Mouse (Mus musculus) frontal cortex, postnatal 10 days (tissue): ENCODE results near the gene Asz1.
A peak's percentile ranks its signal among the peaks of the same experiment; 100 is the strongest.

Experiments used
- DNase-seq, 2 experiments: peaks; one replicate each; pipeline ENCODE4 v3.0.0; 2022; ENCODE audit warnings: low spot score in 2 of 2, mixed read lengths in 1 of 2

The Asz1 gene

DNA sequence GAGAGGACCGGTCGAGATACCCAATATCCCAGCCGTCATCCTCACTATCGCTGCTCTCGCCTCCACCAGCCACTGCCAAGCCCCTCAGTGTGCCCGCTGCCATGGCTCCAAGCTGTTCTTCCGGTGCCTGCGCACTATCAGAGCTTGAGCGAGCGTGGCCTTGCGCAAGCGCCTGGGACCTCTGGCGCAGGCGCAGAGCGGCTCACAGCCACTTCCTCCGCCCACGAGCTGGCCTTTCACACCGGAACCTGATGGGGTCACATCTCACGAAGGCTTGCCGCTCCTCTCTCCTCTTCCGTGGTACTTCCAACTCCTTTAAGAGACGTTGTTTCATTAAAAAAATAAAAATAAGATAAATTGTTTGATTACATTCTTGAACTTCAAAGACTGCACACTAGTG, at the start of gene Asz1:
Asz1 (minus strand) TSS at position 128 of the 400 bp plus-strand sequence.
- no peak for DNase-seq

DNA sequence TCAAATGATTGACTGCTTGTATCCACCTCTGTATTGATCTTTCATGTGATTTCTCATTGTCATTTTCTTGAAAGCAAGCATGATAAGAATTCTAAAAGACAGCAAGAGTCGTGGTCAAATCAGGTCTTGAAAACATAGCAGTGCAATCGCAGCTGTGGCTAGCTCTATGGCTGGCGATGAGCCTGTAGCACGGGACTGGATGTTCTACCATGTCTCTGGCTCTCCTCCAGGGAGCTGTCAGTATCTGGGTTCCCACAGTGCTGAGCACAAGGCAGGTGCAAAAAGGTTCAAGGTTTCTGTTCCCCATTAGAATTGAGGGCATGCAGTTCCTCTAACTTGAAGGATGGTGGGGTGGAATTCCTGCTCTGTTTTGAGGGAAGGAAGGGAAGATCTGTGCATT, 44.2 kb upstream of the Asz1 start:
- DNase-seq, result no peak

DNA sequence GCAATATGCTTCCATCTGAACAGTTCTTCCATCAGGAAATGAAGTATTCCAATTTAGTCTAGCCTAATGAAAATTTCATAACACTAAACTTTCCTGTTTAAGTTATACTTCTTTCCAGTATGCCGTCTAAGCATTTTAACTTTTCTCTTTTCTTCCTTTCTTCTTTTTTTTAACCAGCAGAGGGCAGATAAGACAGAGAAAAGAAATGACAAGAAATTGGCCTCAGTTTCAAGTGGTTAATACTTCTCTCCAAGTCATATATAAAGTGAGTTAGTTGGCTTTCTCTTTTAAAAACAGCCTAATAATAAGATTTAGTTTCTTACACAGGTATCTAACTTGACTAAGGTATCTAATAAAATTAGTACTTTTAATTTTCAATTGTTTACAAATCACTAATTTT, 26.4 kb upstream of the Asz1 start:
- DNase-seq, result no peak

DNA sequence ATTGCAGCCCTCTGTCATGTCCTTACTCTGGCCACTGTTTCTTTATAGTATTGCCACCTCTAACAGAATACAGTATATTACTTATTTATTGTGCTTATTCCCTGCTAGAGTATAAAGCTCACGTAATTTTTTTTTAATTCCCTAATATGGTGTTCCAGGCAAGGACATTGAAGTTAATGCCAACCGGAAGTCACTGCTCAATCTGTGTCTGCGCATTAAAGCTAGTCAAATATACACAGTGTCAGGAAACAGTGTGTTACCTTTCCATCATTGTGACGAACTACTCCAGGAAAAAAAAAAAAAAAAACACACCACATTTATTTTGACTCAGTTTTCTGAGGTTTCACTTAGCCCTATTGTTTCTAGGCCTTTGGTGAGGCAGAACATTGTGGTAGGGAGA, 19.2 kb upstream of the Asz1 start:
- DNase-seq, result no peak

DNA sequence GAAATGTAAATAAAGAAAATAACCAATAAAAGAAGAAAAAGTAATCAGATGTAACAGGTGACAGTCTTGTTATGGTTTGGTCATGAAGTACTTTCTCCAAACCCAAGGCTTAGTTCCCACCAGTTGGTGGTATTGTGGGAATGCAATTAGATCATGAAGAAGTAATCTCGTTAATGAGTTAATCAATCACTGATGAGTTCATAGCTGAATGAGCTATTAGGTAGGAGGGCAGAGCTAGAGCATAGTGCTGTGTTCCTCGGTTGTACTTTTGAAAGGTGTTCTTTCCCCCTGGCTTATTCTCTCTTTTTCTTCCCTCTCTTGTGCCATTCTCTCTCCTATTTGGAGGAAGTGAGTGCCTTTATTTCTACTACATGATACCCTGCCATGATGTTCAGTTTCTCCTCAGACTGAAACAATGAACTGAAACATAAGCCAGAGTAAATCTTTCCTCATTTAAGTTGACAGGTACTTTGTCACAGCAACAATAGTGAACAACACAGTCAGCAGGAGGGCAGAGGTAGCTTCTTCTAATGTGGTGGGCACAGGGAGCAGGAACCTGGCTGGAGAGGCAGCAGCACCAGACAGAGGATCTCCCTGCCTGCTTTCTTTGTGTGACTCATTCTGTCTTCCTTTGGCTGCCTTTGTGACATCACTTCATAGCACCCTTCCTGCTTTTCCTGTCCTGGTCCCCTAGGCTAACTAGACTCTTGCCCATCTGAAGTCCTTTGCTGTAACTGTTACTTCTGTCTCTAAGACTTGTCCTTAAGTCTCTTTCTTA, 18.5 kb upstream of the Asz1 start:
- DNase-seq, result no peak

DNA sequence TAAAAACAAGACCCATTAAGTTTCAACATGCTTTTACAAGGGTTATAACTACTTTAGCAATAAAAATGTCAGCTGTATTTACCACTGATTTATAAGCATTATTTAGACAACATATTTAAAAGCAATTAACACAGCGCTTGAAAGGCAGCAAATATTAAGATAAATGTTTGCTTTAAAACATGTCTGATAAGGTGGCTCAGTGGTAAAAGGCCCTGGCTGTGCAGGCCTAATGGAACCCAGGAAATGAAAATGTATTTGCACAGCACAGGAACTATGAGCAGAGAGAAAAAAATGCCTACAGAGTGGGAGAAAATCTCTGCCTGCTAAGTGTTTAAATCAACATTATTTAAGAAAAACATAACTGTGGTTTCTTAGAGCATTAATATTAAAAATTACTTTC, 12.0 kb downstream of the Asz1 start:
- no peak for DNase-seq

DNA sequence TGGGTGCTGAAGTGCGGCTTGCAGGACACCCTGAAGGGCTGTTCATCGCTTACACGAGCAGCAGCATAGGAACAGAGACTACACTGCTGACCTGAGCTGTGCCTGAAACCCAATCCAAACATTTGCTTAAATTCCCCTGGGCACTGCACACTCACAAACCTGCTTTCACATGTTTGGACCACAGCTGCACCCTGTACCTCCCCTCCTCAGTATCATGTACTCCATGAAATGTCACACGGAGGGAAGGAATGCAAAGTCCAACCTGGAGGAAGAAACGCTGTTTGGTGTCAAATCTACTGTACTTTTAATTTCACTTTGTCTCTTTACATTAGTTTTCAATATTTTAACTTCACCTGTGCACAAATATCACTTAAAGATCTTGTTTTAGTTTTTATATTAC, 19.8 kb downstream of the Asz1 start:
- DNase-seq, result no peak

DNA sequence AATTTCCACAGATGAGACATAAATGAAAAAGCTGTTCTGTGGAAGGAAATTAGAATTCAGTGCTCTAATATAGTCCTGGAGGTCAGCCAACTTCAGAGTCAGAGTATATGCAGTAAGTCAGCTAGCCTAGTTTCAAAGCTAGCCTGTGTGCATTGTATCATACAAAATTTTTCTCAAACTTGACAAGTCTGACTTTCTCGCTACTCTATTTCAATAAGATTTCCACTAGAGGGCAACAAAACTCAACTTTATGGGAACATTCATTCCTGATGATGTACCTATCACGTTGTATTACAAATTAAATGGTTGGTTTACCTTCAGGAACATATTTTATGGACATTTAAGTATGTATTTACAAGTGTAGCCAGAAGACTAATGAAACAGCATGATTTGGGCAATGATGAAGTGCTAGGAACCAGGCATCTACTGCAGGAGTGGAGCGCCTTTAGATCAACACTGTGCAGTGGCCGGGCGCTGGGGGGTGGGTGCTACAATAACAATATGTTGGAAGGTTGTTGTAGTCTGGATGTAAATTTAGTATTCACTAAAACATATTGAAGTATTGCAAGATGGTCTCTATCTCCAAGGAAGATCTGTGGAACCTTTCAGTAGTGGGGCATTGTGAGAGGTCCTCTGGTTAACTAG, 21.6 kb downstream of the Asz1 start:
- no peak for DNase-seq

DNA sequence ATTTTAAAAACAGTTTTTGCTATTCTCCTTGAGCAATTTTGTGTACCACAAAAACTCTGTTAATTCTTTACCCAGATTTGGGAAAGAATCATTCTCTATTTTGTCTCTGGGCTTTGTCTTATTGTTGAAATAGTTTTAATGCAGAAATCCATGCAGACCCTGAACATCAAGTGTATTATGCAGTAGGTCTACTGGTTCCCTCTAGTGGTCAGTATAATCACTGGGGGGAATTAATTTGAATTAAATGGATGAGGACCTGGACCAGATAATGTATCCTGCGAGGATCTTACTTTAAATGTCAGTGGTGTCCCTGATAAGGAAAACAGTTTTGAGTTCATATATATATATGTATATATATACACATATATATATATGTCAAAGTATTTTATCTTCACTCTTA, 30.2 kb downstream of the Asz1 start:
- no peak for DNase-seq

DNA sequence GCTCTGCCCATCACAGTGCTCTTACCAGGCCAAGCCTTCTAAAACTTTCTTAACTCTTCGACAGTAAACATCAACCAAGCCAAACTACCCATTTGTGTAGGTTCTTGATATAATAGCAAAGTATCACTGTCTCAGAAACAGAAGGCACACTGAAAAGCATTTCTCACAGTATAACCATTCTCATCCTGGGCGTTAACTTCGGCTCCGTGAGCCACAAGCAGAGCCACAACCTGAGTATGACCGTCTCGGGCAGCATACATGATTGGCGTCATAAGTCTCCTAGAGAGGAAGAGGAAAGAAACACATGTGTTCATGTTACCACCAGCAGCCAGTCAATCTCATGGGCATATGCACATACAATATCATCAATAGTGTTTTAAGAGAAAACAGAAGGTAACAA, 31.9 kb downstream of the Asz1 start:
- DNase-seq, result no peak

DNA sequence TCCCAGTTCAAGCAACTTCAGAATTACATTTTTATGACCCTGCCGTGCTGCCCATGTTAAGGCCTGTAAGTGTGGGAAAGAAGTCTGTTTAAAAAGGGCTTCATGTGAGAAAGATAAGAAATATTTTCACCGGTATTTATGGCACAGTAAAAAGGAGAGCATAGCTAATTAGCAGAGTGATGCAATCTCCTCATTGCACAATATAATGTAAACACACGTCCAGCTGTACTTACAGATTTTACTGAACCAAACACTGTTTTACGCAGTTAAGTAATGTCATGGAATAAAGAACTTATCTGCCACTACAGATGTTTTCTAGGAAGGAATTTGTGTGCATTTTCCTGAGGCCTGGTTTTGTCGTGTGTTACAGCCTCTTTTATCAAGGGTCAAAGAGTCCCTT, 32.3 kb downstream of the Asz1 start:
- no peak for DNase-seq

DNA sequence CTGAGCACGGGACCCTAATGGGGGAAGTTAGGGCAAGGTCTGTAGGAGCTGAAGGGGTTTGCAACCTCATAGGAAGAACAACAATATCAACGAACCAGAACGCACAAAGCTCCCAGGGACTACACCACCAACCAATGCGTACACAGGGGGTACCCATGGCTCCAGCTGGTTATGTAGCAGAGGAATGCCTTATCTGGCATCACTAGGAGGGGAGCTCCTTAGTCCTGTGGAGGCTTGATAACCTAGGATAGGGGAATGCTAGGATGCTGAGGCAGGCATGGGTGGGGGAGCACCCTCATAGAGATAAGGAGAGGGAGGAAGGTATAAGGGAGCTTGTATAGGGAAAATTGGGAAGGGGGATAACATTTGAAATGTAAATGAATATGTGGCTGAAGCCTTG, 51.0 kb downstream of the Asz1 start:
- no peak for DNase-seq

DNA sequence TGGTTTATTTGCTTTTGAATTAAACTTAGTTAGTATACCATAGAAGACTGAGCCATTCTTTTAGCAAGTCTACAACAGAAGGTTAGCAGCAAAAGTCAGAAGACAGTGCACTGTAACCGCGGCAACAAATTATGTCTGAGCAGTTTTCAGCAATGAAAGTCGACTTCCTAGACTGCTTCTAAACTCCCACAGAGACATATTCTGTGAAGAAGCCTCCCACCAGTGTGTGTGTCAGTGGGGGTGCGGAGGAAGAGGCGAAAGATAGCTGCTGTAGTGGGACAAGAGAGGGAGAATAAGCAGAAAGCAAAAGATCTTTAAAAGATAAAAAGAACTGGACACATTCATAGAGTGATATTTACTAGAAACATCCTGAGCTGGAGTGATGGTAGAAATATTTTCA, 57.2 kb downstream of the Asz1 start:
- DNase-seq, result peak in 1 of 2 experiments; percentile 18

DNA sequence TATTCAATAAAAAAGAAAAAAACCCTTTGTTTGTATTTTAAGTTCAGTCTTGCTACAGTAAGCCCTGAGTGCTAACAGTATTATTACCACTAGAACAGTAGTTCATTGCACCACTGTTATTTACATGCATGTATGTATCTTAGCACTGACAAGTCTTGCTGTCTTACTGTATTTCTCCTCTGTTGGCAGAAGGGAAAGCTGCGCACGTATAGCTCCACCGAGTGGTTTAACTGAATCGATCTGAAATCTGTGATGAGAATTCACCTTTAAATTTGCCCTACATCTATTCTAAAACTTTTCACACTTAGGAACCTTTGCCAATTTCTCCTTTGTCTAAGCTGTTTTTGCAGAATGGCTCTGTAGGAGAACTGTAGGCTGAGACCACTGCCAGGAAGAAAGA, 64.6 kb downstream of the Asz1 start:
- no peak for DNase-seq

DNA sequence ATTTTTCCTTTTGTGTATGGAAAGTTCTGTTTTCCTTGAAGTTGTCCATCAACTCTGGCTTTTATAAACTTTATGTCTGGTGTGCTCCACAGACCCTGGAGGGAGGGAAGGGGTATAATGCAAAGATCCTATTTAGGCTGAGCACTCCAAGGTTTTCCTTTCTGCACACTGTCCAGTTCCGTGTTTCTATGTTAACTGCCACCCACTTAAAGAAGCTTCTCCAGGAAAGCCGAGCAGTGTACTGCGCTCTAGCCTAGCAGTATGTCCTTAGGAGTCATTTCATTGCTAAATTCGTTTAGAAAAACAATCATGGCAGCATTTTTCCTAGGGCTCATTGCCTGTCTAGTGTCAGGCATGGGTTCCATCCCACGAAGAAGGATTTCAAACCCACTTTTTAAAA, 65.7 kb downstream of the Asz1 start:
- DNase-seq, result no peak

DNA sequence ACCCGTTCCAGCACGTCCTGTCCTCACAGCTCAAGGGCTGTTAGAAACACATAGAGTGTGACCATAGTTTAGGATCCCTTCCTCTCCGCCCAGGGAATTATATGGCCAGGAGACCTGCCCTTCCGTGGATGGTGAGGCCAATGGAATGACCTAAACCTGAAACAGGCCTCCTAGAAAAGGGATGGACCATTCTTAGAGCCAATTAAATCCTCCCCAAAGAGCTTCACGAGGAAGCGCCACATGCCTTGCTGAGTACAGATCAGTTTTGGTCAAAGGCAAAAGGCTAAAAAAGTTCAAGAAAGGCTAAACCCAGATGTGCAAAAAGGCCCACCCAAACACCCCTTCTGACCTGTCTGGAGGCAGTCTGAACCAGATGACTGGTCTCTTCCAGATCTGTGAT, 76.6 kb downstream of the Asz1 start:
- DNase-seq, result no peak

DNA sequence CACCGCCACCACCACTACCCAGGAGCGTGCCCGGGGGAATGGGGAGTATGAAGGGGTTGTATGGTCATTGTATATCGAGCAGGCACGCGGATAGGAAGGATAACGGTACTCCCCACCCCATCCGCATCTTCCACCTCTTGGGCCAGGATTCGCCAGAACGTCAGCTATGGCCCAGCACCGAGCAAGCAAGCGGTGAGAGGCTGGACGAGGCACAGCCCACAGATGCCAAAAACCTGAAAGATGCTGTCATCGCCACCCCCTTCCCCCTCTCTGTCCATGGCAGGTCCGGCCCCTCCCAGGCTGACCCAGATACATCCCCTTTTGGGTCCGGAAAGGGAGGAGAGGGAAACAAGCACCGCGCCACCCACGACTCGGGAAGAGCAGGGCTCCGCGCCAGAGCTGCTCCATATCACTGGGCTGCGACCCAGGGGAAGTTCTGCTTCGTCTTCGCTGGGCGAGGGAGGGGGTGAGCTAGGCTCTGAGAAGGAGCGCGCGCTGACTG, 77.3 kb downstream of the Asz1 start:
- DNase-seq, result peak in 1 of 2 experiments; percentile 31

DNA sequence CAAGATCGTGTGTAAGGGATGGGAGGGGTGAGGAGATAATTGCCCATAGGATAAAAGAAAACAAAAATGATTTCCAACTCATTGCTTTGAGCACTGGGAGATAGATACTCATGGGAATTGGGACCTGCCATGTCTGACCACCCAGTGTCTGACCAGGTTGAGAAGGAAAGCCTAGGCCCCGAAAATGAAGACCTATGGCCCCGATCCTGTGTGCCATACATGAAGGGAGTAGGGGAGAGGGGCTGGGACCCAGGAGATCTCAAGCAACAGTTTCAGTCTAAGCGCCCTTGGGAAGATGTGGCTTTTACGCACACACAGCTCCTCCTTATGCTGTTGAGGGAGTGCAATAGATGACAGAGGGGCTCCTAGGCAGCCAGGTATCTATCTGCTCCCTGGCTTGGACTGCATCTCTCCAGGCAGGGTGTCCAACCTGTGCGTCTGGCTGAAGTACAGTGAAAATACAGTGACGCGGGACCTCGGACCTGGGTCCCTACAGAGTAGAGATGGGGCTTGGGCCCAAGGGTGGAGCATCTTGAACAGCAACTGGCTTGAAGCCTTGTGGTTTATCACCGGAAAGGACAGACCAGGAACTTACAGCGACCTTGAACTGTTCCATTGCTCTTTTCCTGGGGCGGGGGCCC, 77.9 kb downstream of the Asz1 start:
- DNase-seq, result no peak

DNA sequence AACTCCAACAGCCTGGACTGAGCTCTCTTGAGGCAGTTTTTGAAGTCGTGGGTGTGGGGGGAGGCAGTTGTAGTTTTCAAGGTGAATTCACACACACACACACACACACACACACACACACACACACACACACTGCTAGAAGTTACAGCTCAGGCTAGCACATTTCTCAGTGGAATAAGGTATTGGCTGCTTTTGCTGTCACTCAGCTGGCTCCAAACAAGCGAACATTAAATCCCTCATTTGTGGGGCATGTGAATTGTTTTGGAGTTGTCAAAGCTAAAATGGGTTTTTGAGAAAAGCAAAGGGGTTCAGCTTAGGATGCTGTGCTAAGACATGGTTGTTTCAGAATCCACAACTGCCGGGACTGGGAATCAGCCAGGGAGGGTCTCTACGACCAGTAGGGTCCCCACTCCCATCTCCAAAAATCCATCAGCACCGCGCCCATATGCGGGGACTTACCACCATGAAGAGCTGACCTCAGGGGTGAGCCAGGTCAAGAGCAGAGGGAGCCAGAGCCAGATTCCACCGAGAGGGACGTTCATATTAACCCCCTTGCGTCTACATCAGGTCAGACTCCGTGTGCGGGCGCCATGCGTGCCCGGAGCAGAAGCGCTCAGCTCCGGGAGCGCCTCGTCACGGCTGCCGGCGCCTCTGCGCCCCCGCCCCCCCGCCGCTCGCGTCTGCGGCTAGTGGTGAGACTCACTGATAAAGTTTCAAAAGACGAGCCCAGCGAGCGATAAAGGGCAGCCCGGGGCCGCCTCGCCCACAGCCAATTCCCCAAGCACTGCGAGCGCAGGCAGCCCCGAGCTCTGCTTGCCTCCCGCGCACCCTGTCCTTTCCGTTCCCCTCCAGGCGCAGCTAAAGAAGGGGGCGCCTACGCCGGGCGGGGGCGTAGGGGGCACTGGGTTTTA, 78.9 kb downstream of the Asz1 start, which contains the start of gene Wnt2:
Wnt2 (minus strand) TSS at position 840 of the 911 bp plus-strand sequence.
- DNase-seq, result no peak

DNA sequence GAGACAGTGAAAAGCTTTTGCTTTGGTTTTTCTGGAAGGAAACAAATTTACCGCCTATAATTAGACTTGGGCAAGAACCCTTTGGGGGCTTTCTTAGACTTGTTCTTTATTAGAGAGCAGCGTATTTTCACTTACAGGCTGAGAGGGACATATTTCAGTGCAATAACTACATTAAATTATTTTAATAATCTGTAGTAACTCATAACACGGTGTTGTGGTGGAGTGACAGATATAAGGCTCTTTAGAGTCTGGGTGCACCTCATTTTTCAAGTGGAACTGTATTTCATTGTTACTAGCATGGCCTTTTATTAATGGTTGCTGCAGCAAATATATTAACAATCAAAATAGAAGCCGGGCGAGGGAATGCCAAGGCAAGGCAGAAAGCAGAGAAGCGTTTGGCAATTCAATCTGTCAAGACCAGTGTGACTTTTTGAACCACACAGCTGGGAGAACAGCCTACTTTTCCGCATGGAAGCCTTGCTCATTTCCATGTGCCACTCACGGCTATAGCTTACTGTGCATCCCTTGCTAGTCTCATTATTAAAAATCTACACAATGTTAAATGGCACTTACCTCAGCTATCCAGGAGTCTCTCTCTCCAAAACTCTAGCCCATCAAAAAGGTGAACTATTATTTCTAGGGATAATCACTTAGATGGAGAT, 84.6 kb downstream of the Asz1 start:
- DNase-seq, result no peak

DNA sequence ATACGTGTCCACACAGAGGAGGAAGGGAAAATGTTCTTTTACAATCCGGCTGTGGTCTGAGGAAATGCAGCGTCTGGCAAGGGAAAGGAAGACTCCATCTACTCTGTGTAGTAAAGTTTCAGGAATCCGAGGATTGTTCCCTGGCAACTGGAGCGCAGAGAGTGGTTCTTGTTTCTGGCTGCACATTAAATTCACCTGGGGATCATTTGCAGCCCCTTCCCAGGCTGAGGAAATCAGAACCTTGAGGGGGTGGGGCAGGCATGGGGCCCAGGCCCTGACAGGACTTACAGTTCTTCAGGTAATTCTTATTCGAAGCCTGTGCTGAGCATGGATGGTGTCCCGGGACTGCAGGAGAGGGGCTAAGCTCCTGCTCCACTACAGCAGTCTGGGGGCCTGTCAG, 95.5 kb downstream of the Asz1 start:
- no peak for DNase-seq
